Mouse (Mus musculus) lung, embryonic 14.5 days (tissue): ENCODE measurements at regions not wholly inside any gene's neighbourhood (a gene's known extent, or its start where the extent isn't known, plus 50 kb on each side); places are given as distances from the start of the nearest gene placed in this dataset.
A peak's percentile ranks its signal among the peaks of the same experiment; 100 is the strongest.
"Not testable (repeated sequence)": the region's sequence is repeated elsewhere in the genome, so short reads cannot be mapped to it uniquely, and the experiment has no call there.

Source experiments
- ATAC-seq: fragments of 200-750 bp; cut with Nextera tagmentation; 2 replicates; pipeline ENCODE4 v1.8.0; 2017; ENCODE audit warnings: mild to moderate bottlenecking, moderate TSS enrichment, moderate library complexity; ENCODE audit not compliant: insufficient read depth
- DNase-seq: peaks from one replicate; pipeline ENCODE4 v3.0.0-alpha.2; 2015
- H3K27ac ChIP-seq: fragments of 300-500 bp; sonication (generic); 2 replicates; pipeline ENCODE4 v1.5.1; 2014; ENCODE audit warnings: low read depth, mild to moderate bottlenecking, moderate library complexity
- H3K27me3 ChIP-seq: fragments of 300-500 bp; sonication (generic); 2 replicates; pipeline ENCODE4 v1.6.1; 2014; ENCODE audit warnings: low read length, control low read depth; ENCODE audit not compliant: insufficient read depth
- H3K36me3 ChIP-seq: fragments of 300-500 bp; sonication (generic); 2 replicates; pipeline ENCODE4 v1.6.1; 2014; ENCODE audit warnings: control low read depth; ENCODE audit not compliant: insufficient read depth
- H3K4me1 ChIP-seq: fragments of 300-500 bp; sonication (generic); 2 replicates; pipeline ENCODE4 v1.6.1; 2014; ENCODE audit warnings: antibody characterized with exemption, control low read depth; ENCODE audit not compliant: insufficient read depth
- H3K4me2 ChIP-seq: fragments of 300-500 bp; sonication (generic); 2 replicates; pipeline ENCODE4 v1.6.1; 2014; ENCODE audit warnings: mild to moderate bottlenecking
- H3K4me3 ChIP-seq: fragments of 300-500 bp; sonication (generic); 2 replicates; pipeline ENCODE4 v1.5.1; 2014; ENCODE audit warnings: low read depth, low read length
- H3K9ac ChIP-seq: fragments of 300-500 bp; sonication (generic); 2 replicates; pipeline ENCODE4 v1.6.1; 2014
- H3K9me3 ChIP-seq: fragments of 300-500 bp; sonication (generic); 2 replicates; pipeline ENCODE4 v1.6.1; 2016; ENCODE audit warnings: low read depth, low read length, control low read depth
- CTCF ChIP-seq: IDR thresholded peaks from 2 replicates; pipeline ENCODE4 v1.5.1; 2016; ENCODE audit warnings: antibody characterized with exemption, low read depth
- WGBS: fragments of 180-500 bp; shearing (Covaris S2); extraction: QIAGEN DNeasy Blood & Tissue Kit; methylation state at CpG from one replicate; pipeline ENCODE4 v1.1.7; 2014; 5-methylcytosine and 5-hydroxymethylcytosine counted together

DNA sequence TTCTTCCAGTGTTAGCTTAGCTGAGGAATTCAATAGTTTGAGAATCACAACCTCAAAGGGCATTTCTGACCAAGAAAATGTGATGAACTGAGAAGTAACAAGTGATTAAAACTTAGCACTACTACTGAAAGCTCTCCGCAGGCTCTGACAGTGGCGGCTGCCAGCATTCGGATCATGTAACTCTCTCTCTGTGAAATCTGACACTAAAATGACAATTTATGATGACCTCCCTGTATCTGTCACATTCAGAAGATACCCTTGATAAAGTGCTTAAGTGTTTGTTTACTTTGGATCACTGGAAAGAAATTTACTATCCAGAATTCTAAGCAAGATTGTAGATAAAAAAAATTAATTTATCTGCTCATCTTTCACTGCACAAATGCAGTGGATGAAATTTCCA lies 230.3 kb upstream of the Pld5 start:
- 33% methylated on average over 3 of the region's 3 CpGs for WGBS
- no peak for ATAC-seq

DNA sequence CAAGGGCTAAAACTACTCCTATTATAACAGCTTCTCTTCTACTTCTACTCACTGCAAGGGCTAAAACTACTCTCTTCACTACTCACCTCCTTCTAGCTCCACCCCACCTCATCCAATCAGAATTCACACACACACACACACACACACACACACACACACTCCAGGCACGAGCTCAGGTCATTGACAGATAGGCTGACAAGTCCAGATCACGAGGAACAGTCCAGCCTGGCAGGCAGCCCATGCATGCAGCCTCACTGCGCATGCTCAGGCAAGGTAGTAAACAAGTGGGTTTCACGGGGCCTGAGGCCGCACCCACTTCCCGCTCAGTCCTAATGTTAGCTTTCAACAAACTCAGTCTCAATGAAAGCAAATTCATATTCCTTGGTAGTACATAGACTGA lies 229.6 kb upstream of the Pld5 start:
- H3K9me3 ChIP-seq, H3K4me3 ChIP-seq, H3K9ac ChIP-seq, H3K27me3 ChIP-seq, H3K4me2 ChIP-seq, H3K4me1 ChIP-seq, H3K27ac ChIP-seq, H3K36me3 ChIP-seq: not testable (repeated sequence)
- 40% methylated on average over 6 of the region's 6 CpGs for WGBS
- DNase-seq (peak; percentile 53), ATAC-seq (peak; percentile 76; the same call in 1 of the 2 replicates)

More for the DNA sequence above, 230.3 kb upstream of the Pld5 start:
- no peaks in the 10 kb centered on the region for H3K27me3 ChIP-seq
- no peak overlapping the region for H3K4me2 ChIP-seq
- peak; percentile 24 for DNase-seq
- H3K4me3 ChIP-seq, result no peak overlapping the region
- no peak for TF ChIP-seq CTCF
- H3K36me3 ChIP-seq, result no peaks in the 10 kb centered on the region
- H3K9me3 ChIP-seq, result no peaks in the 10 kb centered on the region
- H3K27ac ChIP-seq, result no peak overlapping the region
- no peak overlapping the region for H3K9ac ChIP-seq
- no peaks in the 10 kb centered on the region for H3K4me1 ChIP-seq

DNA sequence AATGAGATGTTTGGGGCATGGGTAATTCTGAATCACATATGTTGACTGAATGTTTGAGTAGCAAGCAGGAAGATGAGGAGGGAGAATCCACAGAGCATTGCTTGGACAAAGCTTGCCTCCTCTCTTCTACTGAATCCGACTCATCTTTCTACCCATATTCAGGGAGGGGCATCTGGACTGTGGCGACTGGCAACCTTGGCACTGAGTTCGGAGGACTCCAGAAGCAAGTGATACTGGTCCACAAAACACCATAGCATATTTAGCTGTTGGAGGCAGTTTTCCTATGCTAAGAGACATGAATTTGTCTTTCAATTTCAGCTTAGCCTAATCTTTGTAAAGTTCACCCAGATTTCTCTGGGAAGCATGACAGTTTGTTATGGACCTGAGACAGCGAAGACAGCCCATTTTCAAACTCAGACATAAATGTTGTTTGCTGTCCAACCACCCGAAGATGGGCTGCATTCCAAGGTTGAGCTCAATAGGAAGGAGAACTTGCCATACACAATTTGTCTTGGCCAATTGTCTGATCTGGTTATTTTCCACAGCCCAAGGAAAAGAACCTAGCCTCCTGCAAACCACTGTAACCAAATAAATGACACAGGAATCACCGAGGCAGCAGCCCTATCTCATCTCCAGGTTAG lies 224.0 kb upstream of the Pld5 start:
- H3K27ac ChIP-seq, result no peak overlapping the region
- H3K9ac ChIP-seq, result no peak overlapping the region
- no peak for TF ChIP-seq CTCF
- WGBS, result 71% methylated on average over 6 of the region's 6 CpGs
- H3K27me3 ChIP-seq, result no peaks in the 10 kb centered on the region
- ATAC-seq (no peak), DNase-seq (peak; percentile 29)
- no peaks in the 10 kb centered on the region for H3K36me3 ChIP-seq
- no peaks in the 10 kb centered on the region for H3K9me3 ChIP-seq
- no peak overlapping the region for H3K4me3 ChIP-seq
- H3K4me2 ChIP-seq, result no peak overlapping the region
- H3K4me1 ChIP-seq, result no peaks in the 10 kb centered on the region

DNA sequence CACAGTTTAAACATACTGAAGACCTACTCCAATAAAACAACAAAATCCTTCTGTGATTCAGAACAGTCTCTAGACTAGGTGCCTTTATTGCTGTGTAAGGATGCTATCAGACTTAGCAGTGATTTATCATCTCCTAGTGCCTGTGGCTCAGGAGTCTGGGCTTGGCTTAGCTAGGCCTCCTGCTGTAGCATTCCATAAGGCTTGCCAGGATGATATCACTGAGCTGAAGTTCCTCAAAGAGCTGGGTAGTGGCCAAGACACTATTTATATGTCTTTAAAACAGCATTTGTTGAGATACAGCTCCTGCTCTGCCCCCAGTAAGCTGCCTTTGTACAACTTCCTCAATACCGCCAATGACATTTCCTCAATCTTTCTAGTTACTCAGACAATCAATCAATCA lies 193.4 kb upstream of the Pld5 start:
- no peaks in the 10 kb centered on the region for H3K36me3 ChIP-seq
- H3K9me3 ChIP-seq, result no peaks in the 10 kb centered on the region
- TF ChIP-seq CTCF, result no peak
- no peaks in the 10 kb centered on the region for H3K4me1 ChIP-seq
- H3K4me3 ChIP-seq, result no peak overlapping the region
- H3K9ac ChIP-seq, result no peak overlapping the region
- H3K27me3 ChIP-seq, result no peaks in the 10 kb centered on the region
- peak; percentile 47; the same call in 1 of the 2 replicates for ATAC-seq
- peak; percentile 52 for DNase-seq
- no peak overlapping the region for H3K27ac ChIP-seq
- H3K4me2 ChIP-seq, result no peak overlapping the region
- WGBS, result 56% methylated on average over 1 of the region's 1 CpGs

DNA sequence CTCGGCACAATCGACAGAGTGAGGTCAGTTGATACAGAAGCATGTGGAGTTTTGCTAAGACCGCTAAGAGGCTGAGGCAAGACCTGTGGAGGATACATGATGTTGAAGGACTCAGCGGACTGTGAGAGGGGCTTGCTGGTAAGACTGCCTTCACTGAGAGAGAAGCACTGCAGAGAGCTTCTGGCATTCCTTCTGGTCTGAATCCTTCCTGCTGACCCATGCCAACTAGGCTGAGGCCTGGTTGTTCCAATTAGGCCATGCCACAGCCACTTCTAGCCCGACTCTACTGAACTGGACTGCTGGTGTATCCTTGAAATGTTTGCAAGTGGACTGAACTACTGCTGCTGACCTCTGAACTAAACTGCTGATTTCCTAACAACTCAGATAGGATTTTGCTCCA lies 187.0 kb upstream of the Pld5 start:
- 67% methylated on average over 5 of the region's 5 CpGs for WGBS
- H3K4me2 ChIP-seq, result no peak overlapping the region
- H3K9ac ChIP-seq, result no peak overlapping the region
- no peaks in the 10 kb centered on the region for H3K9me3 ChIP-seq
- no peak for TF ChIP-seq CTCF
- no peaks in the 10 kb centered on the region for H3K4me1 ChIP-seq
- no peak for ATAC-seq
- no peaks in the 10 kb centered on the region for H3K27me3 ChIP-seq
- H3K36me3 ChIP-seq, result no peaks in the 10 kb centered on the region
- DNase-seq, result no peak
- no peak overlapping the region for H3K27ac ChIP-seq
- no peak overlapping the region for H3K4me3 ChIP-seq

DNA sequence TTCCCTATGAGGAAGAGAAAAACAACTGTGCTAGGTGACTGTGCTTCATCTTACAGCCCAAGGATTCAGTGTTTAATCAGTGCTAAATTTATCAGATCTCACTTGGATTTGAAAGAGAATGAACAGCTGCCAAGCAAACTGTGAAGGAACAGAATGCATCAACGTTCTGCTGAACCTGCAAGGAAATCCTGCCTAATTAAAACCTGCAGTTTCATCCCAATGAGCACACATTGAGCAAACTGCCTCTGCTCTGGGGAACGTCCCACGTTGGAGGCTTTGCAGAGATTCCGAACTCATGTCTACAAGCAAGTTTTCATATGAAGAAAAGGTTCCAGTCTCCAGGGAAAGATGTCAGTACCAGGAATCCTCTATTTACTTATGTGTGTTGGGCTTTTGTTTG lies 171.6 kb upstream of the Pld5 start:
- DNase-seq (no peak), ATAC-seq (no peak)
- no peak overlapping the region for H3K27ac ChIP-seq
- no peak overlapping the region for H3K4me3 ChIP-seq
- WGBS, result 68% methylated on average over 4 of the region's 4 CpGs
- no peaks in the 10 kb centered on the region for H3K9me3 ChIP-seq
- no peaks in the 10 kb centered on the region for H3K4me1 ChIP-seq
- H3K4me2 ChIP-seq, result no peak overlapping the region
- no peak for TF ChIP-seq CTCF
- H3K27me3 ChIP-seq, result no peaks in the 10 kb centered on the region
- no peaks in the 10 kb centered on the region for H3K36me3 ChIP-seq
- no peak overlapping the region for H3K9ac ChIP-seq

DNA sequence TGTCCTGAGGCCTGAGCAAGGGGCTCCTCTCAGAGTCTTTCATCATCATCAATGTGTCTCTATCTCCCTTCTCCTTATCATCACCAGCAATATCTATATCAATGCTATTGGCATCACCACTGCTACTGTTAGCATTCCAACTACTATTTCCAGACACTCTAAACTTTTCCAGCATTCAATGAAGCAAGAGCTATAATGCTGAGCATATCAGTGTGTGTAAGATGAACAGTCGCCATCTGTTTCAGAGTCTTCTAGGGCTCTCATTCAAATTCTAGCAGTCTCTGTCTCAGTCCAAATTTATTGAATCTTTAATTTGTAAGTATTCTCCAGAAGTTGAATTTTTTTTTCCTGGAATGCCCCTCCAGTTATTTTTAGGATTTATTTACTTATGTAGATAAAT lies 168.6 kb upstream of the Pld5 start:
- H3K9me3 ChIP-seq, result no peaks in the 10 kb centered on the region
- ATAC-seq (no peak), DNase-seq (no peak)
- no peaks in the 10 kb centered on the region for H3K27me3 ChIP-seq
- no peak for TF ChIP-seq CTCF
- H3K27ac ChIP-seq, result no peak overlapping the region
- no peaks in the 10 kb centered on the region for H3K4me1 ChIP-seq
- 88% methylated on average over 1 of the region's 1 CpGs for WGBS
- H3K4me2 ChIP-seq, result no peak overlapping the region
- H3K36me3 ChIP-seq, result no peaks in the 10 kb centered on the region
- H3K4me3 ChIP-seq, result no peak overlapping the region
- H3K9ac ChIP-seq, result no peak overlapping the region

DNA sequence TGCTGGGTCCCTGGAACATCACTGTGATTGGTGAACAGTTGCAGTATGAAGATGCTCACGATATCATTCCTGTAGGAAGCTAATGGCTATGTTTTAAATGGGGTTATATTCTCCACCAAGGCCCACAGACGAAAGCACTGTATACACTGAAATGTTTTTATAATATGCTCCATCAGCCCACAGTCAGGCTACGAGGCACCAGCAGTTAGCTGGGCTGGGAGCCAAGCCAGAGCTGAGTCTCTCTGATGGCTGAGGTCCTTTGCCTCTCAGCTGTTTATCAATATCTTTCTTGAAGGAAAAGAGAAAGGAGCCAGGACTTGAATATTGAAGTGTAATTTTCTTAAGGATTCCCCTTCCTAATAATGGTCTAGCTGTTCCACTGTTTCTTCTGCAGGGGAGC lies 165.1 kb upstream of the Pld5 start:
- Histone ChIP-seq H3K4me2 (no peak overlapping the region), H3K9me3 (no peaks in the 10 kb centered on the region), H3K4me3 (no peak overlapping the region), H3K27ac (no peak overlapping the region), H3K4me1 (no peaks in the 10 kb centered on the region), H3K36me3 (no peaks in the 10 kb centered on the region), H3K9ac (no peak overlapping the region), H3K27me3 (no peaks in the 10 kb centered on the region)
- DNase-seq (peak; percentile 81), ATAC-seq (peak; percentile 84; the same call in 1 of the 2 replicates)
- 41% methylated on average over 3 of the region's 3 CpGs for whole genome bisulfite sequencing
- TF ChIP-seq CTCF, result no peak
